Mouse (Mus musculus): ENCODE measurements at regions not wholly inside any gene's neighbourhood (a gene's known extent, or its start where the extent isn't known, plus 50 kb on each side); places are given as distances from the start of the nearest gene placed in this dataset.

GRCm38 (mm10) chr14:105402556-105402955, 144.2 kb downstream of the Ndfip2 start:
- TF ChIP-seq MXI1 (IDR thresholded peaks at IDR 0.05; ENCODE audit: low read depth, low read length) (no peak), USF1 (IDR thresholded peaks at IDR 0.05; ENCODE audit: low read depth, low read length) (no peak)
